Mouse (Mus musculus) embryonic stem cell, embryonic (primary cell): ENCODE data around the gene Abhd15.

ENCODE experiments used
- CTCF ChIA-PET, 4 experiments: fragments of 300-600 bp in 2 of 4; fragments of 350-600 bp in 2 of 4; sonication (Branson Sonifier 250); formaldehyde crosslinking; loops; one replicate each; lab custom pipeline; 2022; ENCODE audit warnings: inconsistent platforms in 2 of 4; lab: Charles Lee
- POLR2A ChIA-PET, 4 experiments: fragments of 300-600 bp in 2 of 4; fragments of 350-600 bp in 2 of 4; sonication (Branson Sonifier 250); formaldehyde crosslinking; loops; one replicate each; lab custom pipeline; 2022; ENCODE audit warnings: antibody characterized with exemption in 4 of 4, inconsistent platforms in 1 of 4; lab: Charles Lee

Abhd15 gene

GRCm38 (mm10) chr11:77514832-77515636 lies at the start of gene Abhd15:
TSS of gene Abhd15 (plus strand) at chr11:77515121.
- POLR2A ChIA-PET, result interaction anchor here in 3 of 4 experiments (0.6 to 16.4 kb wide), 27 partner anchors 12 to 751 kb away, joined by 3 to 210 read pairs (median 4); partner anchors contain the start of genes Git1 (in 3 of the 3), Taok1 (in 2 of the 3), Ankrd13b (in 1 of the 3) and Gosr1 (in 1 of the 3)
- CTCF ChIA-PET, result interaction anchor here in 3 of 4 experiments (0.5 to 6.4 kb wide), 10 partner anchors 12 to 93 kb away, joined by 3 to 32 read pairs (median 4); partner anchors contain the start of genes Git1 (in 1 of the 3) and Taok1 (in 1 of the 3)

GRCm38 (mm10) chr11:77466544-77466943 lies 48.4 kb upstream of the Abhd15 start:
- ChIA-PET POLR2A (interaction anchor here in 3 of 4 experiments (0.6 to 2.6 kb wide), 15 partner anchors 9 to 368 kb away, joined by 3 to 13 read pairs (median 3); partner anchors contain the start of genes Ankrd13b (in 1 of the 3) and Taok1 (in 1 of the 3)), CTCF (interaction anchor here (0.8 to 2.7 kb wide), 22 partner anchors 10 to 469 kb away, joined by 3 to 22 read pairs (median 8); partner anchors contain the start of genes Ankrd13b (in 1 of the 4), Slc6a4 (in 1 of the 4) and Ssh2 (in 1 of the 4))

GRCm38 (mm10) chr11:77467157-77467556 lies 47.8 kb upstream of the Abhd15 start:
- ChIA-PET CTCF (interaction anchor here (0.6 to 2.7 kb wide), 55 partner anchors 9 to 1446 kb away, joined by 3 to 23 read pairs (median 4); partner anchors contain the start of genes Ssh2 (in 2 of the 4), Abhd15 (in 1 of the 4), Ankrd13b (in 1 of the 4) and Git1 (in 1 of the 4)), POLR2A (interaction anchor here in 3 of 4 experiments (0.6 to 2.6 kb wide), 23 partner anchors 9 to 999 kb away, joined by 3 to 13 read pairs (median 3); partner anchors contain the start of genes Ankrd13b (in 1 of the 3) and Taok1 (in 1 of the 3))

GRCm38 (mm10) chr11:77467784-77468183 lies 47.1 kb upstream of the Abhd15 start:
- POLR2A ChIA-PET, result interaction anchor here in 3 of 4 experiments (0.5 to 2.6 kb wide), 29 partner anchors 8 to 998 kb away, joined by 3 to 13 read pairs (median 4); partner anchors contain the start of genes Gm10392 (in 1 of the 3), Phf12 (in 1 of the 3) and Taok1 (in 1 of the 3)
- CTCF ChIA-PET, result interaction anchor here (0.5 to 2.7 kb wide), 62 partner anchors 8 to 1447 kb away, joined by 3 to 23 read pairs (median 4); partner anchors contain the start of genes Ssh2 (in 2 of the 4), Abhd15 (in 1 of the 4), Ankrd13b (in 1 of the 4) and Git1 (in 1 of the 4)

- ChIA-PET POLR2A (interaction anchor here (0.5 to 2.6 kb wide), 21 partner anchors 8 to 514 kb away, joined by 3 to 13 read pairs (median 3); partner anchors contain the start of genes Gm10392 (in 1 of the 4), Phf12 (in 1 of the 4), Ssh2 (in 1 of the 4) and Taok1 (in 1 of the 4)), CTCF (interaction anchor here (0.5 to 2.7 kb wide), 47 partner anchors 8 to 801 kb away, joined by 3 to 23 read pairs (median 4); partner anchors contain the start of genes Ssh2 (in 2 of the 4), Ankrd13b (in 1 of the 4), Git1 (in 1 of the 4) and Trp53i13 (in 1 of the 4))
These were observed 46.5 kb upstream of the Abhd15 start for GRCm38 (mm10) chr11:77468397-77468796.

- ChIA-PET POLR2A (interaction anchor here in 2 of 4 experiments (0.6 to 1.3 kb wide), 4 partner anchors 15 to 155 kb away, joined by 3 to 7 read pairs (median 4); no protein-coding TSS in a partner anchor), CTCF (interaction anchor here in 3 of 4 experiments (0.6 to 2.8 kb wide), 4 partner anchors 19 to 675 kb away, joined by 3 to 11 read pairs (median 8); partner anchors contain the start of gene Ankrd13b (in 1 of the 3))
These were observed 43.5 kb upstream of the Abhd15 start for GRCm38 (mm10) chr11:77471407-77471806.

- ChIA-PET CTCF (interaction anchor here in 3 of 4 experiments (0.6 to 2.8 kb wide), 4 partner anchors 17 to 709 kb away, joined by 3 to 9 read pairs (median 3); partner anchors contain the start of gene Ankrd13b (in 1 of the 3)), POLR2A (interaction anchor here in 2 of 4 experiments (0.6 to 3.1 kb wide), 5 partner anchors 11 to 464 kb away, joined by 3 to 12 read pairs (median 3); partner anchors contain the start of gene Abhd15 (in 1 of the 2))
These were observed 42.1 kb upstream of the Abhd15 start for GRCm38 (mm10) chr11:77472775-77473174.

GRCm38 (mm10) chr11:77476216-77476615 lies 38.7 kb upstream of the Abhd15 start:
- POLR2A ChIA-PET, result interaction anchor here in 3 of 4 experiments (0.5 to 3.2 kb wide), 6 partner anchors 8 to 361 kb away, joined by 4 to 13 read pairs (median 5); no protein-coding TSS in a partner anchor
- CTCF ChIA-PET, result interaction anchor here in 3 of 4 experiments (0.5 to 3.5 kb wide), 8 partner anchors 9 to 368 kb away, joined by 3 to 22 read pairs (median 4); partner anchors contain the start of gene Myo18a (in 1 of the 3)

- POLR2A ChIA-PET, result interaction anchor here in 2 of 4 experiments (1.0 to 3.2 kb wide), 5 partner anchors 8 to 37 kb away, joined by 4 to 13 read pairs (median 6); no protein-coding TSS in a partner anchor
These were observed 38.0 kb upstream of the Abhd15 start for GRCm38 (mm10) chr11:77476895-77477294.

GRCm38 (mm10) chr11:77483043-77483442 lies 31.9 kb upstream of the Abhd15 start:
- ChIA-PET CTCF (interaction anchor here in 2 of 4 experiments (1.0 to 1.5 kb wide), 2 partner anchors 25 to 147 kb away, joined by 3 to 5 read pairs; no protein-coding TSS in a partner anchor), POLR2A (interaction anchor here in 1 of 4 experiments (0.9 to 2.6 kb wide), 3 partner anchors 10 to 14 kb away, joined by 3 to 12 read pairs (median 4); no protein-coding TSS in a partner anchor)

More at GRCm38 (mm10) chr11:77476895-77477294, 38.0 kb upstream of the Abhd15 start:
- CTCF ChIA-PET, result interaction anchor here in 3 of 4 experiments (1.0 to 3.5 kb wide), 6 partner anchors 9 to 344 kb away, joined by 4 to 22 read pairs (median 8); partner anchors contain the start of genes Git1 (in 1 of the 3) and Myo18a (in 1 of the 3)

GRCm38 (mm10) chr11:77483510-77484255 lies 31.2 kb upstream of the Abhd15 start:
- ChIA-PET POLR2A (interaction anchor here in 2 of 4 experiments (0.5 to 2.6 kb wide), 10 partner anchors 10 to 77 kb away, joined by 3 to 12 read pairs (median 4); partner anchors contain the start of gene Git1 (in 1 of the 2)), CTCF (interaction anchor here in 3 of 4 experiments (1.0 to 1.6 kb wide), 5 partner anchors 16 to 146 kb away, joined by 3 to 9 read pairs (median 6); no protein-coding TSS in a partner anchor)

GRCm38 (mm10) chr11:77485229-77485628 lies 29.7 kb upstream of the Abhd15 start:
- POLR2A ChIA-PET, result interaction anchor here (0.6 to 2.6 kb wide), 11 partner anchors 9 to 314 kb away, joined by 3 to 12 read pairs (median 4); no protein-coding TSS in a partner anchor
- CTCF ChIA-PET, result interaction anchor here in 3 of 4 experiments (0.7 kb wide), 3 partner anchors 16 to 468 kb away, joined by 3 to 20 read pairs (median 4); no protein-coding TSS in a partner anchor

GRCm38 (mm10) chr11:77486798-77487197 lies 28.1 kb upstream of the Abhd15 start:
- POLR2A ChIA-PET, result interaction anchor here in 2 of 4 experiments (1.0 to 1.7 kb wide), 4 partner anchors 16 to 31 kb away, joined by 3 to 4 read pairs (median 3); partner anchors contain the start of gene Trp53i13 (in 1 of the 2)
- CTCF ChIA-PET, result interaction anchor here (0.6 to 1.3 kb wide), 4 partner anchors 10 to 19 kb away, joined by 3 to 11 read pairs (median 3); no protein-coding TSS in a partner anchor

GRCm38 (mm10) chr11:77488771-77489581 lies 25.9 kb upstream of the Abhd15 start:
- ChIA-PET POLR2A (interaction anchor here in 3 of 4 experiments (1.0 to 11.6 kb wide), 11 partner anchors 14 to 493 kb away, joined by 3 to 210 read pairs (median 5); partner anchors contain the start of genes Abhd15 (in 1 of the 3), Phf12 (in 1 of the 3), Taok1 (in 1 of the 3) and Trp53i13 (in 1 of the 3)), CTCF (interaction anchor here in 3 of 4 experiments (0.6 to 3.3 kb wide), 16 partner anchors 12 to 392 kb away, joined by 3 to 22 read pairs (median 5); no protein-coding TSS in a partner anchor)
